Mouse (Mus musculus): ENCODE measurements around the gene Pink1. TPM values are rescaled to one million over a fixed set of nuclear protein-coding genes. Genes with fewer than 3 reads are reported as not detected.

Pink1 gene
- total RNA-seq, 2 experiments from 2014 or later = 720 to 812 TPM

Small RNA genes lying within 50 kb of the gene (microRNA-seq; reads per million reads assigned to microRNA genes)
- 0 to 0.38 reads per million in 2 experiments for gene Gm27646
- 3.8 to 4.1 reads per million in 2 experiments for gene Mir7019

Other genes starting within 250 kb of the Pink1 start
- 10 to 100 TPM; 84.3 to 85.1 TPM for gene Hp1bp3, start 110.0 kb downstream of the Pink1 start, total RNA-seq (2021)
- not detected for gene Sh2d5, start 75.9 kb downstream of the Pink1 start, total RNA-seq (2021)
- under 1 TPM; 0.17 to 0.26 TPM for gene Kif17, start 75.9 kb downstream of the Pink1 start, total RNA-seq (2021)
- gene Ddost, start 21.6 kb downstream of the Pink1 start, total RNA-seq (2021) = 10 to 100 TPM; 58.2 to 61.6 TPM
- 1 to 10 TPM; 1.6 to 2.3 TPM for gene Cda, start 41.7 kb upstream of the Pink1 start, total RNA-seq (2021)
- not detected for gene Fam43b, start 70.2 kb upstream of the Pink1 start, total RNA-seq (2021)
- gene Mul1, start 108.4 kb upstream of the Pink1 start, total RNA-seq (2021) = 10 to 100 TPM; 76.1 to 88.4 TPM
- gene Camk2n1, start 128.0 kb upstream of the Pink1 start, total RNA-seq (2021) = 10 to 100 TPM; 12.3 to 12.6 TPM

Data from heart, adult 18-20 months (tissue).